Mouse (Mus musculus) limb, embryonic 11.5 days (tissue): ENCODE measurements around the gene Mesp2. TPM values are rescaled to one million over a fixed set of nuclear protein-coding genes. Genes with fewer than 3 reads are reported as not detected.

Experiments
- ATAC-seq: fragments of 200-750 bp; cut with Nextera tagmentation; 2 replicates; pipeline ENCODE4 v1.8.0; 2017; ENCODE audit warnings: low read depth; ENCODE audit not compliant: insufficient number of reproducible peaks, low FRiP score, low TSS enrichment
- DNase-seq: peaks from one replicate; pipeline ENCODE4 v3.0.0-alpha.2; 2015; ENCODE audit warnings: low spot score
- H3K27ac ChIP-seq: fragments of 300-500 bp; sonication (generic); replicated peaks from 2 replicates; pipeline ENCODE4 v1.5.1; 2014; ENCODE audit warnings: low read depth, mild to moderate bottlenecking, low read length
- H3K27me3 ChIP-seq: fragments of 300-500 bp; sonication (generic); 2 replicates; pipeline ENCODE4 v1.6.1; 2014; ENCODE audit warnings: mild to moderate bottlenecking, low read length, mixed read lengths; ENCODE audit not compliant: control insufficient read depth, insufficient read depth
- H3K36me3 ChIP-seq: fragments of 300-500 bp; sonication (generic); 2 replicates; pipeline ENCODE4 v1.6.1; 2014; ENCODE audit warnings: mild to moderate bottlenecking, low read length, moderate library complexity, mixed read lengths; ENCODE audit not compliant: control insufficient read depth, insufficient read depth
- H3K4me1 ChIP-seq: fragments of 300-500 bp; sonication (generic); 2 replicates; pipeline ENCODE4 v1.6.1; 2014; ENCODE audit warnings: low read length, mixed read lengths; ENCODE audit not compliant: control insufficient read depth, insufficient read depth
- H3K4me2 ChIP-seq: fragments of 300-500 bp; sonication (generic); 2 replicates; pipeline ENCODE4 v1.6.1; 2014; ENCODE audit warnings: low read depth, mild to moderate bottlenecking, moderate library complexity; ENCODE audit not compliant: severe bottlenecking
- H3K4me3 ChIP-seq: fragments of 300-500 bp; sonication (generic); 2 replicates; pipeline ENCODE4 v1.5.1; 2014; ENCODE audit warnings: low read depth, low read length
- H3K9ac ChIP-seq: fragments of 300-500 bp; sonication (generic); 2 replicates; pipeline ENCODE4 v1.6.1; 2014; ENCODE audit warnings: mild to moderate bottlenecking, low read length
- H3K9me3 ChIP-seq: fragments of 300-500 bp; sonication (generic); 2 replicates; pipeline ENCODE4 v1.6.1; 2016; ENCODE audit warnings: low read length; ENCODE audit not compliant: control insufficient read depth
- WGBS: fragments of 180-500 bp; shearing (Covaris S2); extraction: QIAGEN DNeasy Blood & Tissue Kit; methylation state at CpG from one replicate; pipeline ENCODE4 v1.1.7; 2014; 5-methylcytosine and 5-hydroxymethylcytosine counted together
- polyA plus RNA-seq: library from polyadenylated mRNA; unstranded; fragments of >200 nt; fragmentation: Nextera tagmentation; extraction: Ambion mirVana; gene quantifications from 2 replicates; pipeline ENCODE4 v1.2.1, GENCODE M21; 2014

Gene Mesp2
- polyA plus RNA-seq, 1 experiment from 2014 or later: 0.32 TPM

- ATAC-seq (no peak), DNase-seq (no peak)
- Histone ChIP-seq H3K27ac (no peak overlapping the region), H3K4me3 (no peak overlapping the region), H3K4me1 (peaks cover 15% of the 10 kb centered on the region), H3K36me3 (no peaks in the 10 kb centered on the region), H3K27me3 (no peaks in the 10 kb centered on the region), H3K9ac (no peak overlapping the region), H3K9me3 (no peaks in the 10 kb centered on the region), H3K4me2 (no peak overlapping the region)
- WGBS: 93% methylated on average over 8 of the region's 8 CpGs
Observed at GRCm38 (mm10) chr7:79861794-79862193, 51.3 kb downstream of the Mesp2 start.

Other genes with a start within 250 kb of the Mesp2 start
- gene Rhcg, start 193.1 kb upstream of the Mesp2 start, polyA plus RNA-seq: not detected in 2 replicates
- 18.7 and 19.8 TPM in 2 replicates for gene Ticrr, start 150.5 kb upstream of the Mesp2 start, polyA plus RNA-seq
- 6.1 and 6.3 TPM in 2 replicates for gene Kif7, start 95.0 kb upstream of the Mesp2 start, polyA plus RNA-seq
- gene Plin1, start 77.8 kb upstream of the Mesp2 start, polyA plus RNA-seq: not detected in 2 replicates
- 9.7 and 14.9 TPM in 2 replicates for gene Pex11a, start 67.6 kb upstream of the Mesp2 start, polyA plus RNA-seq
- 0.07 TPM in 1 of 2 replicates, not detected in the other for gene Wdr93, start 67.6 kb upstream of the Mesp2 start, polyA plus RNA-seq
- gene Mesp1, start 16.9 kb upstream of the Mesp2 start, polyA plus RNA-seq: not detected in 2 replicates
- gene Anpep, start 50.3 kb downstream of the Mesp2 start, polyA plus RNA-seq: 13.1 and 14.0 TPM in 2 replicates
- gene Ap3s2, start 109.9 kb downstream of the Mesp2 start, polyA plus RNA-seq: 41.2 and 47.3 TPM in 2 replicates
- 17.8 and 17.9 TPM in 2 replicates for gene Arpin, start 124.6 kb downstream of the Mesp2 start, polyA plus RNA-seq
- gene Zfp710, start 214.1 kb downstream of the Mesp2 start, polyA plus RNA-seq: 15.4 and 17.0 TPM in 2 replicates